Mouse (Mus musculus) C2C12 (cell line): Measurements from ENCODE around the gene Gm21119.
"Not testable (repeated sequence)": the region's sequence is repeated elsewhere in the genome, so short reads cannot be mapped to it uniquely, and the experiment has no call there.

Experiments
- CTCF ChIP-seq: IDR thresholded peaks from one replicate; pipeline ENCODE4 v1.5.1; 2011; ENCODE audit not compliant: control insufficient read depth, insufficient read depth, insufficient read length
- MYOG ChIP-seq: IDR thresholded peaks from one replicate; pipeline ENCODE4 v1.6.1; 2011; ENCODE audit not compliant: control insufficient read depth, insufficient read length; ENCODE audit errors: extremely low read depth

- not testable (repeated sequence) for TF ChIP-seq CTCF, MYOG
Observed at GRCm38 (mm10) chr8:20610856-20611255, 3.9 kb upstream of the Gm21119 start.
